Mouse (Mus musculus): ENCODE measurements around the gene Rnf126.
"Not testable (repeated sequence)": the region's sequence is repeated elsewhere in the genome, so short reads cannot be mapped to it uniquely, and the experiment has no call there.

Gene Rnf126

GRCm38 (mm10) chr10:79765228-79765745, 1.5 kb downstream of the Rnf126 start:
- DNase-seq: peak; percentile 41

- no peak for DNase-seq
Measured at GRCm38 (mm10) chr10:79764234-79764633, 2.5 kb downstream of the Rnf126 start.

GRCm38 (mm10) chr10:79762875-79763274, 3.9 kb downstream of the Rnf126 start:
- no peak for DNase-seq

GRCm38 (mm10) chr10:79760603-79761143, 6.1 kb downstream of the Rnf126 start:
- no peak for DNase-seq

GRCm38 (mm10) chr10:79759675-79760074, 7.1 kb downstream of the Rnf126 start:
- not testable (repeated sequence) for DNase-seq

GRCm38 (mm10) chr10:79756660-79757059, 10.1 kb downstream of the Rnf126 start:
- DNase-seq: no peak

GRCm38 (mm10) chr10:79755854-79756253, 10.9 kb downstream of the Rnf126 start:
- no peak for DNase-seq

- peak; percentile 72 for DNase-seq
Measured at GRCm38 (mm10) chr10:79754856-79755516, 11.8 kb downstream of the Rnf126 start, which contains the start of gene Fgf22. Gene Fgf22, plus strand, starts transcription at chr10:79755076.

- DNase-seq: no peak
Measured at GRCm38 (mm10) chr10:79748496-79748895, 18.3 kb downstream of the Rnf126 start.

GRCm38 (mm10) chr10:79746774-79747151, 20.0 kb downstream of the Rnf126 start:
- no peak for DNase-seq

- DNase-seq: peak; percentile 98
Measured at GRCm38 (mm10) chr10:79745898-79746773, 20.6 kb downstream of the Rnf126 start, which contains the start of gene Polrmt. Gene Polrmt, minus strand, starts transcription at chr10:79746581.

- peak; percentile 47 for DNase-seq
Measured at GRCm38 (mm10) chr10:79745411-79745810, 21.3 kb downstream of the Rnf126 start.

- no peak for DNase-seq
Measured at GRCm38 (mm10) chr10:79743650-79744365, 22.9 kb downstream of the Rnf126 start.

GRCm38 (mm10) chr10:79743161-79743560, 23.6 kb downstream of the Rnf126 start:
- DNase-seq: no peak

GRCm38 (mm10) chr10:79740863-79741262, 25.9 kb downstream of the Rnf126 start:
- no peak for DNase-seq

GRCm38 (mm10) chr10:79739234-79739633, 27.5 kb downstream of the Rnf126 start:
- no peak for DNase-seq

GRCm38 (mm10) chr10:79738259-79738658, 28.5 kb downstream of the Rnf126 start:
- no peak for DNase-seq

GRCm38 (mm10) chr10:79736706-79737105, 30.0 kb downstream of the Rnf126 start:
- no peak for DNase-seq

GRCm38 (mm10) chr10:79735361-79735760, 31.4 kb downstream of the Rnf126 start:
- no peak for DNase-seq

GRCm38 (mm10) chr10:79733847-79734246, 32.9 kb downstream of the Rnf126 start:
- no peak for DNase-seq

GRCm38 (mm10) chr10:79732500-79732899, 34.3 kb downstream of the Rnf126 start:
- no peak for DNase-seq

- no peak for DNase-seq
Measured at GRCm38 (mm10) chr10:79729357-79729965, 37.3 kb downstream of the Rnf126 start.

All from kidney, adult 11 months (tissue).